11 mouse cellular contexts compared by ENCODE assay signal in the genomic region with DNA sequence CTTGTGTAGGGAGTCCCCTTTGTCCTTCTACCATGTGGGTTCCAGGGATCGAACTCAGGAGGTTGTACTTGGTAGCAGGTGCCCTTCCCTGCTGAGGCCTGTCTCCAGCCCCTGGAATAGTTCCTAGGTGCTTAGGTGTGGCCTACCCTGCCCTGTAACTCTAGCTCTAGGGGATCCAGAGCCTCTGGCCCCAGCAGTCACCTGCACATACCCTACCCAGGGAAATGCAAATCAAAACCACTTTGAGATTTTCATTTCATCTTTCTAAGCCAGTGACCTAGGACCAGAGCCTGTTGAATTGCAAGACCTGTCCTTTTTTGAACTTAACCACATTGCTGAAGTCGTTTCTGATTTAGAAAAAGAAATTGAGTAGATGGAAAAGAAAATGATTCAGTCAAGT. TPM values are rescaled to one million over a fixed set of nuclear protein-coding genes. Genes with fewer than 3 reads are reported as not detected.
DNase-seq lines count a peak whose midpoint lies in the region; ATAC-seq lines count a peak whose summit lies in the region.
"Not testable (repeated sequence)": the region's sequence is repeated elsewhere in the genome, so short reads cannot be mapped to it uniquely, and the experiment has no call there.
"Had no signal": no experiment of that assay in that cellular context is flagged by ENCODE, and none has a peak within 500 bp of the region (broad histone marks: within the 10 kb centered on the region; RNA-seq: fewer than 3 reads in every experiment).

No protein-coding gene starts in this region.

- H3K27me3 ChIP-seq in forebrain, embryonic 11.5 days (ENCODE audit: control insufficient read depth, insufficient read depth, low read length); hindbrain, embryonic 10.5 days (ENCODE audit: insufficient read depth, poor library complexity, severe bottlenecking); kidney, embryonic 16.5 days (ENCODE audit: insufficient read depth, low read length); liver, embryonic 13.5 days; midbrain, embryonic 10.5 days (ENCODE audit: low read depth, poor library complexity, severe bottlenecking); splenic B cell, adult 2 months (ENCODE audit: control insufficient read depth, insufficient read depth, low read length, poor library complexity, severe bottlenecking): not testable (repeated sequence)

- peak overlapping the region; percentile 42; the same call in 1 of the 2 replicates for H3K4me2 ChIP-seq in forebrain, embryonic 11.5 days (ENCODE audit: low read depth, low read length, severe bottlenecking)
- H3K4me2 ChIP-seq in kidney, embryonic 16.5 days (replicated peaks; ENCODE audit: low read depth, low read length), result peak overlapping the region; percentile 63
- H3K4me2 ChIP-seq in liver, embryonic 13.5 days, result peak overlapping the region; percentile 72

- not testable (repeated sequence) for H3K4me1 ChIP-seq in forebrain, embryonic 11.5 days (replicated peaks; ENCODE audit: control insufficient read depth, insufficient read depth, low read length)
- peaks cover 22% of the 10 kb centered on the region for H3K4me1 ChIP-seq in hindbrain, embryonic 10.5 days (replicated peaks)
- H3K4me1 ChIP-seq in kidney, embryonic 16.5 days (ENCODE audit: insufficient read depth, low read length), result peaks cover 27% of the 10 kb centered on the region
- H3K4me1 ChIP-seq in liver, embryonic 13.5 days (replicated peaks), result peaks cover 39% of the 10 kb centered on the region
- H3K4me1 ChIP-seq in midbrain, embryonic 10.5 days, result peaks cover 24% of the 10 kb centered on the region

- not testable (repeated sequence) for H3K9ac ChIP-seq in forebrain, embryonic 11.5 days (ENCODE audit: low read length); kidney, embryonic 16.5 days (replicated peaks; ENCODE audit: low read length)
- H3K9ac ChIP-seq in liver, embryonic 13.5 days, result peak overlapping the region; percentile 87

- H3K9me3 ChIP-seq in forebrain, embryonic 11.5 days (ENCODE audit: control insufficient read depth, low read length); hindbrain, embryonic 10.5 days; kidney, embryonic 16.5 days (ENCODE audit: low read length); liver, embryonic 13.5 days (replicated peaks); midbrain, embryonic 10.5 days (replicated peaks): not testable (repeated sequence)

- WGBS in forebrain, embryonic 11.5 days, result 88% methylated on average over 2 of the region's 2 CpGs
- 88% methylated on average over 2 of the region's 2 CpGs for WGBS in hindbrain, embryonic 10.5 days
- WGBS in kidney, embryonic 16.5 days, result 90% methylated on average over 2 of the region's 2 CpGs
- WGBS in liver, embryonic 13.5 days (ENCODE audit: insufficient replicate concordance), result 90% methylated on average over 2 of the region's 2 CpGs
- WGBS in midbrain, embryonic 10.5 days, result 85% methylated on average over 2 of the region's 2 CpGs

- DNase-seq in A20 (ENCODE audit: low read depth, low spot score), result peak; percentile 71
- DNase-seq in cerebellum, adult 11-12 months, result peak; percentile 37
- DNase-seq in forebrain, embryonic 11.5 days (ENCODE audit: low spot score); hindbrain, embryonic 10.5 days (ENCODE audit: low spot score); liver, embryonic 13.5 days; midbrain, embryonic 10.5 days (ENCODE audit: low spot score): not testable (repeated sequence)
- peak; percentile 57 for DNase-seq in splenic B cell, adult 2 months (ENCODE audit: low read depth, low spot score)

- H3K36me3 ChIP-seq in forebrain, embryonic 11.5 days (ENCODE audit: control insufficient read depth, insufficient read depth, low read length); kidney, embryonic 16.5 days (ENCODE audit: insufficient read depth, low read length); splenic B cell, adult 2 months (ENCODE audit: control insufficient read depth, insufficient read depth, low read length, poor library complexity, severe bottlenecking): not testable (repeated sequence)
- peaks cover 43% of the 10 kb centered on the region for H3K36me3 ChIP-seq in hindbrain, embryonic 10.5 days
- H3K36me3 ChIP-seq in liver, embryonic 13.5 days, result peaks cover 33% of the 10 kb centered on the region
- peaks cover 36% of the 10 kb centered on the region for H3K36me3 ChIP-seq in midbrain, embryonic 10.5 days

- H3K4me3 ChIP-seq in forebrain, embryonic 11.5 days (ENCODE audit: low read depth, low read length), result not testable (repeated sequence)
- peak overlapping the region; percentile 73 for H3K4me3 ChIP-seq in hindbrain, embryonic 10.5 days
- H3K4me3 ChIP-seq in kidney, embryonic 16.5 days (ENCODE audit: low read length), result peak overlapping the region; percentile 72; the same call in 1 of the 2 replicates
- H3K4me3 ChIP-seq in liver, embryonic 13.5 days (replicated peaks), result peak overlapping the region; percentile 76
- H3K4me3 ChIP-seq in midbrain, embryonic 10.5 days, result peak overlapping the region; percentile 76; the same call in 1 of the 2 replicates

- not testable (repeated sequence) for H3K27ac ChIP-seq in forebrain, embryonic 11.5 days (ENCODE audit: low read depth, low read length); hindbrain, embryonic 10.5 days; liver, embryonic 13.5 days; midbrain, embryonic 10.5 days (replicated peaks)
- H3K27ac ChIP-seq in kidney, embryonic 16.5 days (ENCODE audit: low read length), result 0 out of 2 replicates have a peak overlapping the region, but pooled peaks have one; percentile 14

- ATAC-seq in forebrain, embryonic 11.5 days (replicated peaks; ENCODE audit: low FRiP score); kidney, embryonic 16.5 days (ENCODE audit: low FRiP score, low TSS enrichment); liver, embryonic 13.5 days (ENCODE audit: low read depth): not testable (repeated sequence)

RNA-seq across cellular contexts. Expression of a gene that starts 1.6 kb away (rescaled TPM):
- 27.6 and 32.6 TPM in 2 replicates for polyA plus RNA-seq in forebrain, embryonic 11.5 days (2014; fragmentation: Nextera tagmentation; extraction: Ambion mirVana)
- 27.4 and 31.7 TPM in 2 replicates for polyA plus RNA-seq in hindbrain, embryonic 10.5 days (2016; fragmentation: Nextera tagmentation; extraction: Ambion mirVana)
- 23.8 and 29.0 TPM in 2 replicates for polyA plus RNA-seq in kidney, embryonic 16.5 days (2015; fragmentation: Nextera tagmentation; extraction: Ambion mirVana)
- 19.4 and 21.7 TPM in 2 replicates for polyA plus RNA-seq in liver, embryonic 13.5 days (2015; fragmentation: Nextera tagmentation; extraction: Ambion mirVana)
- polyA plus RNA-seq in midbrain, embryonic 10.5 days (2016; fragmentation: Nextera tagmentation; extraction: Ambion mirVana), result 29.0 and 32.0 TPM in 2 replicates

RNA-seq across cellular contexts. Expression of a gene that starts 1.7 kb away (rescaled TPM):
- 52.5 and 67.0 TPM in 2 replicates for polyA plus RNA-seq in forebrain, embryonic 11.5 days (2014; fragmentation: Nextera tagmentation; extraction: Ambion mirVana)
- polyA plus RNA-seq in hindbrain, embryonic 10.5 days (2016; fragmentation: Nextera tagmentation; extraction: Ambion mirVana), result 42.8 and 49.0 TPM in 2 replicates
- polyA plus RNA-seq in kidney, embryonic 16.5 days (2015; fragmentation: Nextera tagmentation; extraction: Ambion mirVana), result 65.2 and 71.0 TPM in 2 replicates
- 21.4 and 25.0 TPM in 2 replicates for polyA plus RNA-seq in liver, embryonic 13.5 days (2015; fragmentation: Nextera tagmentation; extraction: Ambion mirVana)
- 48.9 and 49.4 TPM in 2 replicates for polyA plus RNA-seq in midbrain, embryonic 10.5 days (2016; fragmentation: Nextera tagmentation; extraction: Ambion mirVana)

RNA-seq across cellular contexts. Expression of a gene that starts 46.0 kb away (rescaled TPM):
- polyA plus RNA-seq in forebrain, embryonic 11.5 days (2014; fragmentation: Nextera tagmentation; extraction: Ambion mirVana), result 21.2 and 21.8 TPM in 2 replicates
- 18.1 and 20.1 TPM in 2 replicates for polyA plus RNA-seq in hindbrain, embryonic 10.5 days (2016; fragmentation: Nextera tagmentation; extraction: Ambion mirVana)
- polyA plus RNA-seq in kidney, embryonic 16.5 days (2015; fragmentation: Nextera tagmentation; extraction: Ambion mirVana), result 17.9 and 19.0 TPM in 2 replicates
- polyA plus RNA-seq in liver, embryonic 13.5 days (2015; fragmentation: Nextera tagmentation; extraction: Ambion mirVana), result 4.4 and 5.7 TPM in 2 replicates
- polyA plus RNA-seq in midbrain, embryonic 10.5 days (2016; fragmentation: Nextera tagmentation; extraction: Ambion mirVana), result 21.3 and 21.7 TPM in 2 replicates

RNA-seq across cellular contexts. Expression of a gene that starts 48.4 kb away (rescaled TPM):
- polyA plus RNA-seq in forebrain, embryonic 11.5 days (2014; fragmentation: Nextera tagmentation; extraction: Ambion mirVana), result not detected in 2 replicates
- 0.06 and 0.34 TPM in 2 replicates for polyA plus RNA-seq in hindbrain, embryonic 10.5 days (2016; fragmentation: Nextera tagmentation; extraction: Ambion mirVana)
- 2.2 and 3.9 TPM in 2 replicates for polyA plus RNA-seq in kidney, embryonic 16.5 days (2015; fragmentation: Nextera tagmentation; extraction: Ambion mirVana)
- not detected in 2 replicates for polyA plus RNA-seq in liver, embryonic 13.5 days (2015; fragmentation: Nextera tagmentation; extraction: Ambion mirVana)
- polyA plus RNA-seq in midbrain, embryonic 10.5 days (2016; fragmentation: Nextera tagmentation; extraction: Ambion mirVana), result 0.16 TPM in 1 of 2 replicates, not detected in the other
- polyA plus RNA-seq: heart, embryonic 11.5 days; inflammation-experienced regulatory T-cells, adult 6 months; neural tube, embryonic 11.5 days had no signal
